Mouse (Mus musculus) embryo, embryonic 10 days (tissue): ENCODE measurements at regions not wholly inside any gene's neighbourhood (a gene's known extent, or its start where the extent isn't known, plus 50 kb on each side); places are given as distances from the start of the nearest gene placed in this dataset.

Experiments
- DNase-seq: peaks from one replicate; pipeline ENCODE4 v3.0.0-alpha.2; 2015; ENCODE audit warnings: low spot score

DNA sequence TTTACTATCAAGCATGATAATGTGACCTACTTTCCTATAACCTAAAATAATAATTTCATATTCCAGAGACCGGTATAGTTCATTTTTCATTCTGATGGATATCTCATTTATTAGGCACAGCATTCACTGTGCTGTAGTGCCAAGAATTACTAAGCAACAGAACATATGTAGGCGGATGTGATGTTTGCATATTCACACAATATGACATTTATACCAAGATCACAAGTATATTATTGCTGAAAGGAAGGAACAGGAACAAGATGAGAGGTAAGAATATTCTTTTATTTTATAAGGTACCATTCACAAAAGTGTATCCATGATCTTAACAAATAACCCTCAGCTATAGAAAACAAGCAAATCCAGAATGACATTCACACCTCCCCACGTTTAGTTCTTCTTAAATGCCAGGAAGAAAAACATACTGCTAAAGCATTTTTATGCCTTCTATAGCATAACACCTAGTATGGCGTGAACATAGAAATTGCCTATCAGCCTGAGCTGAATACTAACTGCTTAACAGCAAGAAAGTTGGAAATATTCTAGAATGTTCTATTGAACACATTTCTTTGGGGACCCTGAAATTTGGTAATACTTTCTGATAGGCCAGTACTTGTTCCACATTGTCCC is 1062.8 kb upstream of the Acvr2a start:
- no peak for DNase-seq

DNA sequence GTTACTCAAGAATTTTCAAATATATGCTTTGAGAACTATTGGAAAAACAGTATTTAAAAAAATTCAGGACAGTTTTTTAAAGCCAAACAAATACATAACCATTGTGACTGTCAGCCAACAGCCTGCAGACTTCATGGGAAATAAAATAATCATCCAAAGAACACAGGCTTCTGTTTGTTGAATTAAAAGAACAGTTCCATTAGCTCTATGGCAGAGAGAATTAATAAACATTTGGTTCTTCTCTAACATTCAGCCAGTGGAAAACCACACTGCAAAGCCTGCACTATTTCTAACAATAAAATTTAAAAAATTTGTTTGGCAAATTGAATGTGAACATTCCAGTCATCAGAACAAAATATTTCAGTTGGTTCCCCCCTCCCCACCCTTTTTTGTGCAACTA is 1058.2 kb upstream of the Acvr2a start:
- no peak for DNase-seq

DNA sequence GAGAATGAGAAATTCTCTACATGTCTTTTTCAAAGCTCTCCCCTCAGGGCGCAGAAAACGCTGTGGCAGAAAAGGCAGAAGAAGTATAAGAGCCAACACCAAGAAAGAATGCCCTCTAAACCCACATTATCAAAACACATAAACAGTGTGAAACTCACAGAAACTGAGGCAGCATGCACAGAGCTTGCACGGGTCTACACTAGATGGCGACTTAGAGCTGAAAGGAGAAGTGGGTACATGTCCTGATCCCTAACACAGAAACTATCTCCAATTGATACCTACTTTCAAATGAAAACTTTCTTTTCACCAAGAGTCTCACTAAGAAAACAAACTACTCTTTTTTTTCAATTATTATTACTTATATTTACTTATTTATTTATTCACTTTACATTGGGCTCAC is 1057.7 kb upstream of the Acvr2a start:
- peak; percentile 11 for DNase-seq

DNA sequence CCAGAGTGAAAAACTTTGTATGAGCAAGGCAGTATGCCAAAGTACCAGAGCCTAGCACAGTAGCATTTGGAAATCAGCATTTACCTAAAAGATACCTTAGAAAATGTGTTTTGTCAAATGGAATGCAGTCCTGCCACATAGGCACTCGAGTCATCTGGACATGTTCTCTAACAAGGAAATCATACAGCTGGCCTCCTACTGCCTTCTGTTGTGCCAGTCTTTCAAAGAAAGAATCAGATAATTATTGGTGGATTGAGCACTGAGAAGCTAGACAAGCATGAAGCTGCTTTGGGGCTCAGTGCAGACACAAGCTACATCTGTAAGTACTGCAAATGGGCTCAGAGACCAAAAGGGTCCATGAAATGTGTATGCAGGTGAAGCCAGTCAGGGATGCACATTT is 1038.1 kb upstream of the Acvr2a start:
- no peak for DNase-seq

DNA sequence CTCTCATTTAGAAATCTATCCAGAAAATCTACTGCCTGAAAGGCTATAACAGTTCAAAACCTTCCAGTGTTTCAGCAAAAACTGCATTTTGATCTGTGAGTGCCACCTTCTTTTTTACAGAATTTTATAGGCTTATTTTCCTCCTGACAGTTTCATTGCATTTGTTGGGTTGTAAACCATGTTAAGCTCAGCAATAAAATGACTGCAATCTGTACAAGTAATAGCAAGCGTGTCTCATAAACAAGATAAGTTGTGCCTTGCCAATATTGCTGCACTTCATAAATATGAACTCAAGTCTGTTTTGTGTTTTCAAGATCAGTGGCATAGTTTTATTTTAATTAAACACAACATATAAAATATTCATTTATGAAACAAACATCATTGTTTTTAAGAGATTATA is 1036.9 kb upstream of the Acvr2a start:
- DNase-seq = no peak

DNA sequence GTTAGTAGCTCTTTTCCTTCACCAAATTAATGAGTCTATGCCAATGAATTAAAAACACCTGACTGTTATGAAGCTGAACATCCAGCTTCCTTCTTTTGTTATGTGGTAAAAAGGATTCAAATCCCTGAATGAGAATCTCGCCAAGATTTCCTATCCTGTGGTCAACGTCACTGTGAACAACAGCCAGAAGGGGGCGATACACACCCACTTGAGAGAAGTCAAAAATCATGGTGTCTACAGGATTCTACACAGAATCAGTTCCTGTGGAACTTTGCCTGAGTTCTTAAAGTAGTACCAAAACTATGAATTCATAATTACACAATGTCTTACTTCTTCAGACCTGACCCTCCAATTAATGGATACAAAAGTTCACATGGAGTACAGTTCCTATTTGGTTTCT is 1028.1 kb upstream of the Acvr2a start:
- DNase-seq = peak; percentile 83

DNA sequence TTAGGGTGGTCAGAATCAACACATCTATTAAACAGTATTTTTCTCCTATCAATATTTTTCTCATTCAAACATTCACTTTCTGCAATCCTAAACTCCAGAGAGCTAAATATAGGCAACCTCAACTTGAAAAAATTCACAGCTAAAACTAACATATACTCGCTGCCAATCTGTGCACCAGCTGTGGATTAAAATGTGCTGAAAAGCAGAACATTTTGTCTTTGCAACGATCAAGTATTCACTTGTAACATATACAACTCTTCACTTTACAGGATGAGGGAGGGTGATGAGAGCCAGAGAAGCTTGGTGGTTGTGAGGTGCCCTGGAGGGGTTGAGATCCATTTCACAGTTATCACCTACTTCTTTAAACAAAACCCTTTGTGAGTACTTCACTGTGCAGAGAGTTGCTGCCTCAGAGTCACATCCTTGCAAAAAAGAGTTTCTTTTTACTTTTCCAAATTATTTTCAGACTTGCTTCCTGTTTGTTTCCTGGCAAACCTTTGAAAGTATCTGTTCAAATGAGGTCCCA is 991.1 kb upstream of the Acvr2a start:
- no peak for DNase-seq

DNA sequence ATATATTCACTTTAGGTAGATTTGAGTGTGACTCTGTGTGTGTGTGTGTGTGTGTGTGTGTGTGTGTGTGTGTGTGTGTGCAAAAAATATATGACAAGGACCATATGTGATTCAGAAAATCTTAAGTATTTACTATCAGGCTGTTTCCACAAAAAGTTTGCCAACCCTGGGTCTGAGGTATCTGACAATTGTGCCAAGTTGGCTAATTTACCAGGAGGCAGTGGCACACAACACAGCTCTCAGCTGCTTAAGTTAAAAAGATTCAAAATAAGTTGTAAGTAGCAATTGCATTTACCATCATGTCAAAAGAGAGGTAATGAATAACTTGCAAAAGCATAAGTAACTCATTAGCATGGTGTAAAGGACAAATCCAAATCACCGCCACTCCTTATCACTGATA is 981.4 kb upstream of the Acvr2a start:
- DNase-seq = no peak

DNA sequence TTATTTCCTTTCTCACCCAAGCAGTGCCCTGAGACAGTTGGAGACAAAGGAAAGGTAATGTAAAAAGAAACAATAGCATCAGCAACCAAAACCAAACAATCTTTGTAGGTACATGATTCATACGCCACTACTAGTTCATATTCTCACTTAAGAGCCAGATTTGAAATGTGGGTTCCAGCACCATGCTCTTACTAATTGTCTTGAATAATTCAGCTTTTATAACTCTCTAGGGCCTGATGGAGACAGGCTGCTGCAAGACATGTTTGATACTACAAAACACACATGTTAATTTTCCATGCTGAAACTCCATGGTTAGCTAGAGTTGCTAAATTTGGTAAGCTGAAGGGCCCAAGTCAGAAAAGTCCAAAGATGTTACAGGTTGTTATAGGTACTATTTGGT is 980.4 kb upstream of the Acvr2a start:
- DNase-seq = no peak

DNA sequence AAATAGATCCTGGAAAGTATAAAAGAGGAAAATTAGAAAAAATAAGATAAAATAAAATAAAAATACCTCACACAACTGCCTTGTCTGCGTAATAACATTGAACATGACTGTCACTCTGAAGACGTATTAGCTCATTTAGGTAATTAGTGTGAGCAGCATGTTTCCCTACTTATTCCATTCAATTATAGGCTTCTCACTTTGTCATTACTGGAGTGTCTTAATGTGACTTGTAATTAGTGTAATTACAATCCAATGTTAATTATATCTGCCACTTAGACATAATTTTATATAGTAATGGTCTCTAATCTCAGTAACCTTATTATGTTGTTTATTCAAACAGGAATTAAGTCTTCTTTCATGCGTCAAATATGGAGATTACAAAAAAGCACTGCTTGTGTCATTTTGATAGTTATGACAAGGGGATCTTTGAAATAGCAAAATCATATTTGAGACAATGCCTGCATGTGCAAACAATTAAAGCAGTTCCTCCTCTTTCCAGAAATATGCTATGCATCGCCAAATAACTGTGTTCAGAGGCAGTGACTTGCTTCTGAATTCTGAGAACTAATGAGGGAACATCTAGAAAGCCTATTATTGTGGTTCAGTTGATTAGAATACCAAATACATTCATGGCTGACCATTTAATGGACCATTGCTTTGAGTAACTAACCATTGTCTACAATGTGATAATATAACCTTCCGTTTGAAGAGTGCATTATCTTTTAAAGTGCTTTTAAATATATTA is 979.7 kb upstream of the Acvr2a start:
- no peak for DNase-seq

DNA sequence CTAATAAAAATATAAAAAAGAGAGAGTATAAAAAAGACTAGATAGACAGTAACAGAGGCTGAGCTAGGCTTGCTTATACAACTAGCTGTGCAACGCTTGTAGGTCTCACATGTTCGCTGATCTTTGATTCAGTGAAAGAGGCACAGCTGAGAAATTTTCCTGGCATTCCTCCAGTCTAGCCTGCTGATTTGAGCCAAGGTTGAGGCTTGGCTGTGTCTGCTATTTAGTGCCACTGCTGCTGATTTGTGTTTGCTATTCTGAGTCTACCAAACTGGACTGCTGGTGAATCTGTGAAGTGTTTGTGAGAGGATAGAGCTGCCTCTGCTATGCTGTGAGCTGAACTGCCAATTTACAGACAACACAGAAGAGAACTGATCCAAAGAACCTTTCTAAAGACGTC is 956.7 kb upstream of the Acvr2a start:
- DNase-seq = no peak

DNA sequence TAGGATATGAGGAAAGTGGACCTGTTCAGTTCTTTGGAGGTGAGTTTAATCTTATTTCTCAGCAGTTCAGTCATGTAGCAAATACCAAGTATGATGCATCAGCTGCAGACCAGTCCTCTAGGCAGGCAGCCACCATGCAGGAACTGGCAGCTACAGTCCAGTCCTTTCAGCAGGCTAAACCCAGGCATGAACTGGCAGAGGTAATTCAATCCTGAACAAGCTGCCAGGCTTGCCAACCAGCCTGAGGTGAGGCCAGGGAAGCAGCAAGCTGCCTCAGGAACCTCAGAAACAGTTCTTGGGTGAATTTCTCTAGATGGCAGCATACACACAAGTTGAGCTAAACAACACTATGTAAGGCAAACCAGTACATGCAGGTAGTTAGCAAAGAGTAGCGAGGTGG is 951.5 kb upstream of the Acvr2a start:
- no peak for DNase-seq

DNA sequence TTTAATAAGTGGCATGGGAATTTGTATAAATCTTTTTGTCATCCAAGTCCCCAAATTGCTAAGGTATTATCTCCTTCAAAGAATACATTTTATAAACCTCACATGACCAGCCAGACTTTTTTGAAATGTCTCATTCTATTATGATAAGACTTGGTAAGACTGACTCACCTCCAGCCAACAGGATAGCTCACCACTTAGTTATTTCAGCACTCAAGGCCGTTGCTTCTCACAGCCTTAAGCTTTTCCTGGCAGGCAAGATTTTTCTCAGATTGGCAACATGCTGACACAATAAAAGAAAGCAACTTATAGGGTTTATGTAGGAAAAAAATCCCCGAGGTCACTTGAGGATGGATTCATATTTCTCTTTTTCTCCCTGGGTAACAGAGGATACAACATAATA is 935.9 kb upstream of the Acvr2a start:
- DNase-seq = no peak

DNA sequence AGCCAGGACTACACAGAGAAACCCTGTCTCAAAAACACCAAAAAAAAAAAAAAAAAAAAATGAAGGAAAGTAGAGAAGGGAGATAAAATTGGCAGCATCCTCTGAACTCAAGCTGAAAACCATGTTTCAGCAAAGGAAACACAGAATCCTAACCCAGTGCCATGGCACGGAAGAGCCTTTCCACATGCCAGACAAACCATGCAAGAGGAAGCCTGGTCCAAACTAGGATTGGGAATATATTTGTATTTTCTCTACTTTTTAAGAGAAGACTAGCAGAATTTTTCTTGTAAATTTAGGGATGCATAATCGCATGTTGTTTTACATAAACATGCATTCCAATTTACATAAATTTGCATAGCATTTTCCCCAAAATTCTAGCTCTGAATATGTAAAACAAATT is 934.8 kb upstream of the Acvr2a start:
- no peak for DNase-seq

DNA sequence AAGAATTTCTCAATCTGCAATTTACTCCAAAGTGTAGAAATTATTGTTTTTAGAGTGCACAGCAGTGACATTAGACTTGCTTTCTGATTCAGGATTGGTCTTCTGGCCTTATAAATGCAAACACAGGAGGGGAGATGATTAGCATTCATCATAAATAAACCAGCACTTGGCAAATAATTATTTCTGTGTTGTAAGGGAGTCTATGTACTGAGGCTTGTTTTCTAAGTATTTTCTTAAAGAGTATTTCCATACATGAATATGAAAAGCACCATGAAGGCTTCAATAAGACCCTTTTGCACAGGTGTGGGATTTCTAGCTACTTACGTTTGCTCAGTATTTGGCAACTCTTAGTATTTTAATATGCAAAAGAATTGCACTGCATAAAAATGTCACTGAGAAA is 934.1 kb upstream of the Acvr2a start:
- DNase-seq = no peak

DNA sequence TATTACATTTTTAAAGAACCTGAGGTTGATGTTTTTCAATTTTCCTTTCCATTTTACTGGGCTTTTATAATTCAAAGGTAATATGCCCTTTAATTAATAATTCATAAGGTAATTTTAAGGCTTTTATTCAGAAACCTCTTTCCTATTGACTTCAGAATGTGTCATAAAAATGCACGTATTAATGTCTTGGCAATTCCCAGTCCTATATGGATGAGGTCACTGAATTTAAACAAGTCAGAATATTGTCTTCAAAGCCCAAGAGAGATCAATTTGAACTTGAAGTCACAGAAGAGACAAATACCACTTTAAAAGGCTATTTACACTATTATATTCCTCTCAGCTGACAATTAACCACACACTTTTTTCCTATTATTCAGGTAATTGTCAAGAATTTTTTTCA is 925.7 kb upstream of the Acvr2a start:
- DNase-seq = no peak

DNA sequence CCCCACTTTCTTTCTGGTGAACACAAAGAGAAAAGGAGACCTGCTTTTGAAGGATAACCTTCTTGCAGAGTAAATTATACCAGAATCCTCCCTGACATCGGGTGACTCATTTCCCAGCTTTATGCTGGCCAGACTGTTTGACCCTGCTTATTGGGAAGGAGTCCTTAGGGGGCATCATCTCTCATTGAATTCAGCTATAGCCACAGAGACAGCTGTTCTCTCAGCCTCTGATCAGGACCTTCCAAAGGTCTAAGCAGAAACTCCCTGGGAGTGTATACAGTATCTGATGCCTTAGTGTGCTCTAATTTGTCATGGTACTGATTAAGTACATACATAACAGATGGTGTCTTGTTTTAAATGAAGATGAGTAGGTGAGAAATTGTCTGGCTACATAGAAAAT is 922.5 kb upstream of the Acvr2a start:
- DNase-seq = no peak

DNA sequence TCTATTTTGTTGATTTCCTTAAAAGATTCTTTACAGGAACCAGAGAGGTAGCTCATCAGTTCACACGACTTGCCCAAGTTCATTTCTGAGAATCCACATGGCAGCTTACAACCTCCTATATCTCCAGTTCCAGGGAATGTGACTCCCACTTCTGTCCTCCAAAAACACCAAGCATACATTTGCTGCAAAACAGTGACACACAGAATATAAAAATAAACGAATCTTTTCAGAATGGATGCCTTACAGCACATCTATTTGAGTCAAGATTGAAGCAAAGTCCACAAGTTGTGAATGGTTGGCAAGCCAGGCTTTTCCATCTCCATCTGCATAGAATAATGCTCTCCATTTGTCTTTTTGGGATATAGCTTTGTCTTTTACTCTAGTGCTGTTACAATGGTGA is 921.0 kb upstream of the Acvr2a start:
- DNase-seq = no peak

DNA sequence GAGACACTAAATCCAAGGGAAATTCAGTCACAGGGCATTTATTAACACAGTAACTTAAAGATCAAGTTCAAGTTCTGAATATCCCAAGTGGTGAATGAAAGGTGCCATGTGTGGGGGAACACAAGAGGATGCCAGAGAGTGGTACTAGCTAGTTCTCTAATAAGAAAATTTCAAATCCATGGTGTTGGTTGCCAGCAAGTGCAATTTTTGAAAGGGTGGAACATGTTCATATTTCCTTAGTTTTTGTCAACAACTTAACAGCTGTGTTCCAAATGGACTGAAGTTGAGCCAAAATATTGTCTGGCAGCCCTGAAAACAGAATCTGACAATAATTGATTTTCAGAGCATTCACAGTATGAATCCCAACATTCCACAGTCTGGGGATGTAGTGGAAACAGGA is 919.1 kb upstream of the Acvr2a start:
- no peak for DNase-seq

DNA sequence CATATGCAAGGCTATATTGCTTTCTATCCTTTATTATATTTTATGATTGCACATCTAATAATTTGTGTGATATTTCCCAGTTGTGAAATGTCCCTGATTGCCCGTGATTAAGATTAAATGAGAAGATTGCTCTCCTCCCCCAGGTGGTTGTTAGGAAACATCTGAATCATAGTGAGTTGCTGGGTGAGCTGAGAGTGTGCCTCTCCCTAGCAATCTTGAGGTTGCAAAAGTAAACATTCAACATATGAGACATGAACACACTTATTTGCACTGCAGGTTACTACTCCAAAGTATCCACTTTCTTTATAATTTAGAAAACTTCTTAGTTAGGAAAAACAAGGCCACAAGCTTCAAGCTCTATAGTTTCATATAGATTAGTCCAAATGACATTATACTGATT is 899.6 kb upstream of the Acvr2a start:
- no peak for DNase-seq

DNA sequence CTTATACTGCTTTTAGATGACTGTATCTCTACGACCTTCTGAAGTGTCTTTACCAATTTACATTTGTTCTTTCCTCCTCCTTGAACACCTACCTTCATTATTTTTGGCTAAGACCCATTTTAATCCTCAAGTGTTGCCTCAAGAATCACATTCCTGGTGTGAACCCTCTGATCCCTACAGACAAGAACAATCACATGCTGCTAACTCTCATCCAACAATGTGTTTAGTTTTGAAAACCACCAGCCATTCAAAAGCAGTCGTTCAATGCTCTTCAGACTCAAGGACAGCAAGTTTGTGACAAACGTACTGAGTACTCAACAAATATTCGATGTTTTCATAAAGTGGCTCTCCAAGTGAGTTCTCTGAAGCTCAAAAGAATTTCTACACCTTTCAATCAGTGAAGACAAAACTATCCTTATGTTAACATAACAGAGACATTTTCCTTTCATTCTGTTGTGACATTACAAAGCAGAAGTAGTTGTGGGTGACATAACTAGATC is 898.9 kb upstream of the Acvr2a start:
- no peak for DNase-seq

DNA sequence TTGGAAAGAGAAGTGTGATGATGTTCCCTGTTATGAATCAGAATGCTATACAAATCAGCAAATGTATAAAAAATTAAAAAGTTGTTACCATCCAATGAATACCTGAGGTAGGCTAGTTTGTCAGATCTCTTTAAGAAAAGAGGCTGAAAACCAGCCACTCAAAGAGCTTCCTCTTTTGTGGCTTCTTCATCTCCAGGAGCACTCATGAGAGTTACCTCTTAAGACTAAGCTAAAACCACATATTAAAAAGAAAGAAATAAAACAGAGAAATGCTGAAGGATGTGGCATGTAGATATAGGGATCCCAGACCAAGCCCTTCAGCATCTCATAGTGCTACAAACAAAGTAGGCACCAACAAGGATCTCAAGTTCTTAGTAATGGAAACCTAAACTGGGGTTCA is 890.9 kb upstream of the Acvr2a start:
- no peak for DNase-seq

DNA sequence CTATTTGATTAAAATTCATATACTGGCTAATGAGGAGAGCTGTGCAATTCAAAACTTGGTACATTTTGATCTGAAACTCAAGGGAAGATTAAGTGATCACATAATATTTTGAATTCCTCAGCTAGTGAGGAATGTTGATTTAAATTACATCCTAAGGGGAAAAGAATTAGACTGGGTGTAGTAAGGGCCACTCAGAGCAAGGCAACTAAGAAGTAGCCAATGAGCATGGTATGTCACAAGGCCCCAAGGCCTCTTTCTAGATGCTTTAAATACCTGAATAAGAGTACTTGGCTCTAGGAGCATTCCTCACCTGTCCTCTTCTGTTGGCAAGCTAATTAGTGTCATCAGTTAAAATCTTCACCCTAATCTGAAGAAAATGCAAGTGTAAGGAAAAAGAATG is 887.3 kb upstream of the Acvr2a start:
- no peak for DNase-seq

DNA sequence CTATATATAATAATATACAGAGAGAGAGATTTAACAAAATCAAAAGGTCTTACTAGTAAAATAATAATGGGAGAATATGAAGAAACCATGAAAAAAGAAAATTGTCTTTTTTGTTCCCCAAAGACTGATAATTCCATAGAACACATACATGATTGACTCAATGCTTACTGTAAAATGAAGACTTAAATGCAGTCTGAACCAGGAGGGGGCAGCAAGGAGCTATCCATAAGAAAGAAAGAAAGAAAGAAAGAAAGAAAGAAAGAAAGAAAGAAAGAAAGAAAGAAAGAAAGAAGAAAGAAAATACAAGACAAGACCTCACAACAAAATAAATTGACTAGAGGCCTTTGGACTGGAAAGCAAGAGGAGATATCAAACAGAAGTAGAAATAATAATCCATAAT is 868.8 kb upstream of the Acvr2a start:
- no peak for DNase-seq
